ENCODE assay signal across 8 mouse cellular contexts in genomic region chr4:130914011-130914410, GRCm38 (mm10). TPM values are rescaled to one million over a fixed set of nuclear protein-coding genes. Genes with fewer than 3 reads are reported as not detected.
DNase-seq lines count a peak whose midpoint lies in the region; ATAC-seq and TF ChIP-seq lines count a peak whose summit lies in the region.
"Had no signal": no experiment of that assay in that cellular context is flagged by ENCODE, and none has a peak within 500 bp of the region (broad histone marks: within the 10 kb centered on the region; RNA-seq: fewer than 3 reads in every experiment).

No protein-coding gene starts in this region.

- H3K4me1 ChIP-seq in olfactory bulb, adult 2 months (ENCODE audit: control insufficient read depth, insufficient read depth, low read length): peaks cover 22% of the 10 kb centered on the region
- H3K4me1 ChIP-seq in midbrain, postnatal 0 days (ENCODE audit: insufficient read depth, low read length): no peaks in the 10 kb centered on the region

- no peak for TF ChIP-seq POLR2A in olfactory bulb, adult 2 months (IDR thresholded peaks at IDR 0.05; ENCODE audit: insufficient read depth, low read depth, low read length)

- no peaks in the 10 kb centered on the region for H3K36me3 ChIP-seq in midbrain, postnatal 0 days (ENCODE audit: insufficient read depth, low read length)

- H3K4me2 ChIP-seq in midbrain, postnatal 0 days (ENCODE audit: low read depth, low read length, poor library complexity, severe bottlenecking): no peak overlapping the region

- peak; percentile 75 for ATAC-seq in CD4-positive, CD25-positive, alpha-beta regulatory T cell, adult 4 months
- ATAC-seq in inflammation-experienced regulatory T-cells, adult 6 months: peak; percentile 64
- no peak for ATAC-seq in midbrain, postnatal 0 days (ENCODE audit: low FRiP score)
- ATAC-seq: hindbrain, postnatal 0 days had no signal

- DNase-seq in B cell, adult 2 months: peak; percentile 76 to 82
- no peak for DNase-seq in frontal cortex, adult 2 months (ENCODE audit: extremely low spot score in 1 of 2, low spot score in 1 of 2)
- no peak for DNase-seq in midbrain, postnatal 0 days (ENCODE audit: low spot score)
- DNase-seq in urinary bladder, postnatal 36 days (ENCODE audit: low spot score in 2 of 2): no peak

- 0 out of 2 replicates have a peak overlapping the region, but pooled peaks have one; percentile 6 for H3K27ac ChIP-seq in olfactory bulb, adult 2 months (ENCODE audit: insufficient read depth, low read depth, low read length)
- no peak overlapping the region for H3K27ac ChIP-seq in midbrain, postnatal 0 days (ENCODE audit: low read depth, low read length)
- H3K27ac ChIP-seq: hindbrain, postnatal 0 days had no signal

- 97% methylated on average over 4 of the region's 4 CpGs for WGBS in olfactory bulb, adult 2 months
- WGBS in midbrain, postnatal 0 days: 90% methylated on average over 4 of the region's 4 CpGs

- no peak overlapping the region for H3K9ac ChIP-seq in midbrain, postnatal 0 days (replicated peaks; ENCODE audit: low read length, poor library complexity, severe bottlenecking)

- H3K4me3 ChIP-seq in olfactory bulb, adult 2 months (ENCODE audit: insufficient read depth, low read depth, low read length): peak overlapping the region; percentile 6; the same call in 1 of the 2 replicates
- no peak overlapping the region for H3K4me3 ChIP-seq in midbrain, postnatal 0 days (ENCODE audit: low read depth, low read length)

- no peak for TF ChIP-seq CTCF in olfactory bulb, adult 2 months (IDR thresholded peaks at IDR 0.05; ENCODE audit: insufficient read depth, low read depth, low read length)
- no peak for TF ChIP-seq CTCF in midbrain, postnatal 0 days (IDR thresholded peaks at IDR 0.05)

- H3K9me3 ChIP-seq in midbrain, postnatal 0 days (ENCODE audit: low read length): no peaks in the 10 kb centered on the region

- H3K27me3 ChIP-seq in midbrain, postnatal 0 days (ENCODE audit: insufficient read depth, low read length): no peaks in the 10 kb centered on the region

RNA-seq across cellular contexts. Expression of gene Laptm5, which starts 1.1 kb away (rescaled TPM):
- 1,000 to 10,000 TPM; 1,726 to 2,325 TPM for polyA plus RNA-seq in CD4-positive, CD25-positive, alpha-beta regulatory T cell, adult 4 months (2017; shearing (Covaris generic))
- 1,000 to 10,000 TPM; 1,760 to 2,043 (median 1,985) TPM for polyA plus RNA-seq in inflammation-experienced regulatory T-cells, adult 6 months (2017; shearing (Covaris generic))
- 435 TPM in 1 of 2 replicates, not detected in the other for polyA plus RNA-seq in olfactory bulb, adult 2 months (2012; ENCODE audit: insufficient read depth, insufficient read length, low replicate concordance, missing spikeins)
- 45.3 and 63.2 TPM in 2 replicates for polyA plus RNA-seq in frontal cortex, adult 2 months (2012; rRNA removed)
- total RNA-seq in midbrain, postnatal 0 days (2014; rRNA removed): 28.2 and 34.5 TPM in 2 replicates
- polyA plus RNA-seq in midbrain, postnatal 0 days (2015; fragmentation: Nextera tagmentation; extraction: Ambion mirVana): 32.8 and 36.2 TPM in 2 replicates

RNA-seq across cellular contexts. Expression of gene Matn1, which starts 30.2 kb away (rescaled TPM):
- polyA plus RNA-seq in CD4-positive, CD25-positive, alpha-beta regulatory T cell, adult 4 months (2017; shearing (Covaris generic)): not detected
- polyA plus RNA-seq in inflammation-experienced regulatory T-cells, adult 6 months (2017; shearing (Covaris generic)): not detected
- not detected in 2 replicates for polyA plus RNA-seq in olfactory bulb, adult 2 months (2012; ENCODE audit: insufficient read depth, insufficient read length, low replicate concordance, missing spikeins)
- 0.65 and 0.82 TPM in 2 replicates for polyA plus RNA-seq in frontal cortex, adult 2 months (2012; rRNA removed)
- total RNA-seq in midbrain, postnatal 0 days (2014; rRNA removed): 0.38 TPM in 1 of 2 replicates, not detected in the other
- polyA plus RNA-seq in midbrain, postnatal 0 days (2015; fragmentation: Nextera tagmentation; extraction: Ambion mirVana): 0.20 and 0.27 TPM in 2 replicates

Comparison
In these comparisons a context has a peak if more than half of its experiments do, and no peak if none do; other contexts are left out.
1. DNase-seq: peak in B cell, adult 2 months (2 of 2); none in frontal cortex, adult 2 months (0 of 2), midbrain, postnatal 0 days (single experiment) and urinary bladder, postnatal 36 days (0 of 2).